Mouse (Mus musculus): ENCODE results near the gene Ube2l6.

GRCm38 (mm10) chr2:84761309-84761708 lies 37.3 kb upstream of the Ube2l6 start:
- TF ChIP-seq CTCF (IDR thresholded peaks at IDR 0.05; ENCODE audit: control insufficient read depth, insufficient read depth, insufficient read length) = no peak
- TF ChIP-seq FOSL1 (IDR thresholded peaks at IDR 0.05; ENCODE audit: insufficient read depth, low read length, poor library complexity, severe bottlenecking) = no peak
- TF ChIP-seq USF1 (IDR thresholded peaks at IDR 0.05; ENCODE audit: low read depth) = peak; percentile 44
- TF ChIP-seq CEBPB (IDR thresholded peaks at IDR 0.05; ENCODE audit: low read depth) = no peak
